Mouse (Mus musculus): ENCODE measurements around the gene Rbm33. TPM values are rescaled to one million over a fixed set of nuclear protein-coding genes. Genes with fewer than 3 reads are reported as not detected.

The Rbm33 gene
- total RNA-seq, 2 experiments from 2014 or later = 33.7 to 39.7 TPM

DNA sequence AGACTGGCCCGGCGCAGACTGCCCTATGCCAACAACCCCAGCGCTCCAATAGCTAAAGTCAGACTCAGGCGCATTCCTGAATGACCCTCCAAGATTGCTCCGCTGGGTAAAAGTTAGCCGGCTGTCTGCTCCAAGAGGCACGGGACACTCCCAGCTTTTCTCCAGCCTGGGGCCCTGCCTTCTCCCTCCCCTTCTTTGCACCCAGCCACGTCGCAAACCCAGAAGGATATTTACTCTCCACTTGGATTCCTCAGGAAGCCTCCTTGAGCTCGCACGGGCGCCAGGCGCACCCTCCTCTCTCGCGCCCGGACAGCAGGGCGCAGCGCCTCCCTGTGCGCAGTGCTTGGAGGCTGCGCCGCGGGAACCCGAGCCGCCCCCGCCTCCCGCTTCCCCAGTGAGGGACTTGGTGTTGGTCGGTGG is 141.9 kb downstream of the Rbm33 start:
- intact Hi-C loops (cut with DNase I) = loop anchor here (10.0 kb wide), 1 partner anchor 876 kb away; no protein-coding TSS in a partner anchor
- DNase-seq = no peak

DNA sequence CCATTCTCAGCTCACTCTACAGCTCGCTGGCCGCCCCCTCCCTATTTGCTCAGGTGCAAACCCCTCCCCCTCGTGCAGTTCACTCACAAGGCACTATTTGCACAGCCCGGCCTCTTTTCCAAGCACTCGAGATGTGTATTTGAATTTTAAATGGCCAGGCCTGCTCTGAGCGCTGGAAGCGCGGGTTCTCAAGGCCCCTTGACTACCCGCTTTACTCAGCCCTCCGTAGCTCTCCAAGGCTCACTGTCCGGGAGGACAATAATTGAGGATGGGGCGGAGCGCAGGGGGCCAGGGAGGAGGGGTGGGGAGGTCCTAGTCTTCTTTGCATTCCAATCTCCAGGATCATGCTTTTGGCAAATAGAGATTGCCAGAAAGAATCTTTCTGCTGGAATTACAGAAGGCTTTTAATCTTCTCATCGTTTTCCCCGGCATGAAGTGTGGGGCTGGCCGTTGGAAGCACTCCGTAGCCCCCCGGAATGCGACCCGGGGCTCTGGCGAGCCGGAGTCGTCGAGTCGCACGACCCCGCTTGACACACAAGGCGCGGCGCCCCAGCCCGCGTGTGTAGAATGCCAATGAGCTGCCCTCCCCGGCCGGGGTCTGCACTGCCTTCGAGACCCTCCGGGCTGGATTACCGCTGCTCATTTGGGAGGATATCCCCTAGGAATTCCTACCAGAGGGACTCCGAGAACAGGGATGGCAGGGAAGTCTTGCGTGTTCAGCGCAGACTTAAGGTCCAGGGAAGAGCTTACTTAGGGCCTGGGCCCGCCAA is 142.7 kb downstream of the Rbm33 start:
- intact Hi-C loops (cut with DNase I) = loop anchor here (10.0 kb wide), 1 partner anchor 875 kb away; no protein-coding TSS in a partner anchor
- no peak for DNase-seq

DNA sequence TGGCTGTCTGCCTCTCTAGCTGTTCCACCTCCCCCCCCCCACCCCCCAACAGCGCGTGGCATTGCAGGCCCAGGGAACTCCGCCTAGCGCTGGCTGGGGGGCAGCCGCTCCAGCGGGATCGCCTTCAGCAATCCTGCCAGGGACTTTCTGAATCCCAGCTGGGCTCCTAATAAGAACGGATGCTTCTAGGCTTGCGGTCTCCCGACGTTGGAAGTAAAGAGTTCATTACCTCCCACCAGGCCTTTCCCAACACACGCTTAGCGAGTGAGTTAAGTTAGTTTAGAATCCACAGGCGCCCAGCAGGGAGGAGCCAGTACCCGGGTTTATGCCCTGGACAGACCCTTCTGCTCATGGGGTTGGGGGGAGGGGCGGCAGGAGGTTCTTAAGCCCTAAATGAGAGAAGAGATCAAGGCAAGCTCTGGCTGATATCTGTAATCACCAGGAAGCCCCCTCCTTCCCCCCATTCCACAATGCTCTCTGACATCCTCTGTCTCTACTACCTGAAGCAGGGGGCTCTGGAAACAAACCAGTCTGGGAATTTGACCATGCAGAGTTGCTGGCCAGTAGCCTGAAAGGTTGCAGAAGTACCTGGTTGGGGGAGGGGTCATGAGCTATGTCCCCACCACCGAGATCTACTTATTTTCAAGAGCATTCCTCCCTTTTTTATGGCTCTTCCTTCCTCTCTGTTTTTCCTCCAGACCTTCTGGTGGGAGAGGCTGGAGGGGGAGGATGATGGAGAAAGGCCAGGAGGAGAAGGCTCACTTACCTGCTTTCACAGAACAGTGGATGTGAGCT is 143.8 kb downstream of the Rbm33 start:
- DNase-seq = no peak
- intact Hi-C loops (cut with DNase I) = no loop called here

DNA sequence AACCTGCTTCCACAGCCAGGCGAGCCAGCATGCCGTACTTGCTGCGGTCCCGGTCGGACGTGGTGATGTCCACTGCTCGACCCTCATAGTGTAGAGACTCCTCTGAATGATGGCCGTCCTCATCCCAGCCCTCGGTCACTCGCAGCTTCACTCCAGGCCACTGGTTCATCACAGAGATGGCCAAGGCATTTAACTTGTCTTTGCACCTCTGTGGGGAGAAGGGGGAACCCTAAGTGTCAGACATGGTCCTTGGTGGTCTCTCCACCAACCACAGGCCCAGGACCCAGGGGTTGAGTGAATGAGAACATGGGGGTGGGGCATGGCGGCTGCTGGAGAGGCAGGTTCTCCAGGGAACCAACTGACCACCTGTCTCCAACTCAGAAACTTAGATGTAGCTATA is 144.5 kb downstream of the Rbm33 start:
- intact Hi-C loops (cut with DNase I) = no loop called here
- no peak for DNase-seq

DNA sequence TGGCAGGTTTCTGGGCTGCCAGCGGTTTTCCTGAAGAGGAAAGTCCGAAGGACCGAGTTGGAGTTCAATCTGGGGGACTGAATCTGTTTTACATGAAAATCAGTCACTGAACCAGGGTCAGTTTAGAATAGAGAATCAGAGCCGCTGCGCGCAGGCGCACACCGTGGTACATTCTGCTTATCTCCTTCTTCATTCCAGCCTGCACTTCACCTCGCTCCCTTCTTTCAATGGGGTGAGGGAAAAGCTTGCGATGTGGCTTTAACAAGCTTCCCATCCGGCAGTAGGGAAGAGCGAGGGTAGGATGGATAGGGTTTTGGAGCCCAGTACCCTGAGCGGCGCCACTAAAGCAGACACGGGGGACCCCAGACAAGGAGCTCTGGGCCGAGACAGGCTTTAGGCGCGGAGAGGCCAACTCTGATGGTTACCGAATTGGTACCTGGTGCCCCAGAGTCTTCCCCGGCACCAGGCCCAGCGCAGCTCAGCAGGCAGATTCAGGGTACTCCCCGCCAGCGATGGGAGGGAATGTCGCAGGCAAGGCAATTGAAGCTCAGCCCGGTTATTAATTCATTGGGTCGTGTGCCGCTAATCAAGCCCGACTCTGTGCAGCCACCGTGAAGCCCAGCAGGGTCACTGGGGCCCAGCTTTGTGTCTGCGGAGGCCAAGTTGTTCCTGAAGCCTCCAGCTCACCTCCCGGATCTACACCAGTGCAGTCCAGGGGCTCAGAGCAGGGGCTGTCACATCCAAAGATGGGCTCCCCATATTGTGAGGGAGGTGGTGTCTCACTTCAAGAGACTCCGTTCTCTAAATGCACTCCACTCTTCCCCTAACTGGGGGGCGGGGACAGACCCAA is 146.0 kb downstream of the Rbm33 start:
- intact Hi-C loops (cut with DNase I) = no loop called here
- DNase-seq = no peak

DNA sequence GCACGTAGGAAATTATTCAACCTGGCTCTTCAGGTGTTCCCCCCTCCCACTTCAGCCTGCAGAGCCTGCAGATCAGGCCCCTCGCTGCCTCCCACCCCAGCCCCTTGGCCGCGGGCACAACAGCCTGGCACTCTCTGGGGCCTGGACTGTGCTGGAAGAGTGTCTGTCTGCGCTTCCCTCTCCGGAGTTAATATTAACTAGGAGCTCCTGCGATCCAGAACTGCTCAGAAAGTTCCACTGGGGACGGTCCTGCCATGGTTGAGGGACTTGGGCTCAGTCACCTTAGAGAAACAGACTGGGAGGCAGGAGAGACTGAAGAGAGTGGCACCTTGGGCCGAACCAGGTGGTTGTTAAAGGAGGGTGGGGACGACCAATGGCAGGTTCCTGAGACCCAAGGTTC is 146.7 kb downstream of the Rbm33 start:
- intact Hi-C loops (cut with DNase I) = no loop called here
- DNase-seq = no peak

DNA sequence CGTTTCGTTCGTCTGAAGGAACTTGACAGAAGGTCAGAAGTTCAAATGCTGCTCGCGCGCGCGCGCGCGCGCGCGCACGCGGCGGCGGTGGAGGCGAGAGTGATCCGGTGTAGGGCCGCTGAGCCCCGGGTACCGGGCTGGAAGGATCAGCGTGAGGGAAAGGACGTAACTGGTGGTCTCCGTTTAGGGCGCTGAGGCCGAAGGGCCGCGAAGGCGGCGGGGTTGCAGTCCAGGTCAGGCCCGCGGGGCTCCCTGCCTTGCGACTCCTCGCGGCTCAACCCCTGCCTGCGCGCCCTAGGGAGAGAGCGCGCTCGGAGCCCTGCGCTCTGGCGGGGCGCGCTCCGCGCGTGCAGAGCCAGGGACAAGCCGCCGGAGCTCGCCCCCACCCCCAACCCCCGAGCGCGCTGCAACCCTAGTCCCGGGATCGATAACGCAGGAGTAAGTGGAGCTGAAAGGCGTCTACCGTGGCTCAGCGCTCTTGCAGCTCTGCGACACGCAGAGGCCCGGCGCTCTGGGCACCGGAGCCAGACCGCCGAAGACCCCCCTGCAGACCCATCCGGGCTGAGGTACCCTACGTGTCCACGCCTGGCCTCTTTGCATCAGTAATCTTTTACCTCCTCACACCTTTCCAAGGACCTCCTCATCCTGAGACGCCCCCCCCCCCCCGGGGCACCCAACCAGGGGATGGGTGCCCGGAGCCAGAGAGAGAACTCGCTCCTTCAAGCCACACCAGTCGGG is 147.6 kb downstream of the Rbm33 start:
- intact Hi-C loops (cut with DNase I) = no loop called here
- no peak for DNase-seq

DNA sequence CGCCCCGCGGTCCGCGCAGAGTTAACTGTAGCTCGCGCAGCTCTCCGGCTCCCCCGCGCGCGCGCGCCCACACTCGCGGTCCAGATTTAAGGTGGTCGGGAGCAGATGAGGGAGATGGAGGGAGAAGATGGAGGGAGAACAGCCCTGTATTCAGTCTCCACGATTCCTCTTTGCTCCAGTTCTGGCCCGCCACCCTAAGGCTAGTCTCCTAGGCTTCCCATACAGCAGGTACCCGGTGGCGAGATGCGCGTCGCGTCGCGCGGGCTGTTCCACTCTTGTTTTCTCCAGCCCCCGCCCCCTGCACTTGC is 148.1 kb downstream of the Rbm33 start:
- intact Hi-C loops (cut with DNase I) = no loop called here
- DNase-seq = no peak

DNA sequence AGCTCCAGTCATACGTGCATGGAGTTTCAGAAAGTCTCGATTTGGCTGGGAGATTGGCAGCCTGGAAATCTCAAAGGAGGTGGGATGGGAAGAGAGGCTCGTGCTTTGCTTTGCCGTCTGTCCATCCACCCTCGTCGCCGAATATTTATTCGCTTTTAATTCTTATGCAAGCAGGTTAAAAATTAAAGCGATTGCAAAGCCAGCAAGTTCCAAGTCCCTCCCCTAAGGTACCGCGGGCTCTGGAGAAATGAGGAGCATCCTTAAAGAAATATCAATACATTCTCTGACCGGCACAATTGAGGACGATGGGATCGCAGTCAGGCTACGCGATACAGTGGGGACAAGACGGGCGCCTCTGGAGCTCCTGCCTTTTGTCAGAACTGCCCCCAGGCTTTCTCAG is 148.6 kb downstream of the Rbm33 start:
- intact Hi-C loops (cut with DNase I) = no loop called here
- DNase-seq = no peak

DNA sequence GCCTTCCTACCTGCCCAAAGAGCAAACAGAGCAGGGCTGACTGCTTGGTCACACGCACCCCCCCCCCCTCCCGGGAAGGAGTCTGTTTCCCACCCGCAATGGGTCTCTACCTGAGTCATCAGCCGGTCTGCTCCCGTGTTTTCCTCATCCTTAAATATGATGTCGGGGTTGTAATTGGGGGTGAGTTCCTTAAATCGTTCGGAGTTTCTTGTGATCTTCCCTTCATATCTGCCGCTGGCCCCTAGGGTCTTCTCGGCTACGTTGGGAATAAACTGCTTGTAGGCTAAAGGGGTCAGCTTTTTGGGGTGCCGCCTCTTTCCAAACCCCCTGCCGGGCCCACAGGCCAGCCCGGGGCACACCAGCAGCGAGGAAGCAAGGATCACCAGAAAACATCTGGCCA is 149.4 kb downstream of the Rbm33 start:
- intact Hi-C loops (cut with DNase I) = no loop called here
- no peak for DNase-seq

DNA sequence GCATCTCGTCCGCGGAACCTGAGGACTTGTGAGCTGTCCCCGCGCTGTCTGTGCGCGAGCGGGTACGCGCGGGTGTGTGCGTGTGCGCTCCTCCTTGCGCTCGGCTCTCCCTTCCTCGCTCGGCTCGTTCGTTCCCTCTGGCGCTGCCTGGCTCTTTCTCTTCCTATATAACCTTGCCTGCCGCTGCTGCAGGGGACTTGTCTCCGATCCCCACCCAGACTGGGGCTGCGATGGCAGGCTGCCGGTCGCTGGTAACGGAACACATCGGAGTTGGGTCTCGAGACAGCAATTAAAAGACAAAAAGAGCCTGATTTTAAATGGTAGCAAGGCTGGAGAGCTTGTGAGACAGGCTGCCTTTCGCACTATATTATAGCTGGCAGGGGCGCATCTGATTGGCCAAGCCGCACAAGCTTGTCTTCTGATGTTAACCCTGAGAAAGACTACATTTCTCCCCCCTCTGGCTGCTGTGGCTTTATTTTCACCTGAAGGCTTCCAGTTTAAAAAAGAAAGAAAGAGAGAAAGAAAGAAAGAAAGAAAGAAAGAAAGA is 149.9 kb downstream of the Rbm33 start, which contains the start of gene Shh:
TSS of gene Shh (minus strand) at position 497 of the 547 bp plus-strand sequence.
- intact Hi-C loops (cut with DNase I) = no loop called here
- DNase-seq = no peak

Other genes starting within 250 kb of the Rbm33 start
- 10 to 100 TPM; 14.2 to 14.7 TPM for gene Insig1, start 245.8 kb upstream of the Rbm33 start, total RNA-seq (2021)
- gene En2, start 151.4 kb upstream of the Rbm33 start, total RNA-seq (2021) = not detected
- not detected for gene Cnpy1, start 71.3 kb upstream of the Rbm33 start, total RNA-seq (2021)
- gene Shh, start 150.1 kb downstream of the Rbm33 start, total RNA-seq (2021) = not detected

All from heart, postnatal 14 days (tissue).